Mouse (Mus musculus) intestine, postnatal 0 days (tissue): ENCODE measurements at regions not wholly inside any gene's neighbourhood (a gene's known extent, or its start where the extent isn't known, plus 50 kb on each side); places are given as distances from the start of the nearest gene placed in this dataset.
A peak's percentile ranks its signal among the peaks of the same experiment; 100 is the strongest.

ENCODE experiments used
- ATAC-seq: fragments of 200-750 bp; cut with Nextera tagmentation; 2 replicates; pipeline ENCODE4 v1.8.0; 2017; ENCODE audit warnings: mild to moderate bottlenecking, moderate TSS enrichment, moderate library complexity
- H3K27ac ChIP-seq: fragments of 300-500 bp; sonication (generic); 2 replicates; pipeline ENCODE4 v1.5.1; 2014; ENCODE audit warnings: mild to moderate bottlenecking, low read depth, low read length, moderate library complexity
- H3K27me3 ChIP-seq: fragments of 300-500 bp; sonication (generic); replicated peaks from 2 replicates; pipeline ENCODE4 v1.6.1; 2014; ENCODE audit warnings: low read length, mixed read lengths; ENCODE audit not compliant: control insufficient read depth, insufficient read depth
- H3K36me3 ChIP-seq: fragments of 300-500 bp; sonication (generic); 2 replicates; pipeline ENCODE4 v1.6.1; 2014; ENCODE audit warnings: mild to moderate bottlenecking, moderate library complexity; ENCODE audit not compliant: control insufficient read depth, insufficient read depth
- H3K4me1 ChIP-seq: fragments of 300-500 bp; sonication (generic); replicated peaks from 2 replicates; pipeline ENCODE4 v1.6.1; 2014; ENCODE audit warnings: antibody characterized with exemption, low read length, mixed read lengths; ENCODE audit not compliant: control insufficient read depth, insufficient read depth
- H3K4me2 ChIP-seq: fragments of 300-500 bp; sonication (generic); replicated peaks from 2 replicates; pipeline ENCODE4 v1.6.1; 2014; ENCODE audit warnings: low read depth, mild to moderate bottlenecking, moderate library complexity
- H3K4me3 ChIP-seq: fragments of 300-500 bp; sonication (generic); 2 replicates; pipeline ENCODE4 v1.5.1; 2014; ENCODE audit warnings: low read depth, low read length
- H3K9ac ChIP-seq: fragments of 300-500 bp; sonication (generic); 2 replicates; pipeline ENCODE4 v1.6.1; 2014; ENCODE audit warnings: mild to moderate bottlenecking, low read depth, low read length
- H3K9me3 ChIP-seq: fragments of 300-500 bp; sonication (generic); 2 replicates; pipeline ENCODE4 v1.6.1; 2016; ENCODE audit warnings: mixed run types; ENCODE audit not compliant: control insufficient read depth
- CTCF ChIP-seq: sonication (generic); IDR thresholded peaks from 2 replicates; pipeline ENCODE4 v1.5.1; 2016; ENCODE audit warnings: low read depth, mild to moderate bottlenecking, control low read depth, antibody characterized with exemption, moderate library complexity
- WGBS: fragments of 180-500 bp; shearing (Covaris S2); extraction: QIAGEN DNeasy Blood & Tissue Kit; methylation state at CpG from one replicate; pipeline ENCODE4 v1.1.7; 2014; 5-methylcytosine and 5-hydroxymethylcytosine counted together

GRCm38 (mm10) chr4:9081701-9082562, 843.1 kb upstream of the Car8 start:
- Histone ChIP-seq H3K9me3 (no peaks in the 10 kb centered on the region), H3K9ac (no peak overlapping the region), H3K27me3 (no peaks in the 10 kb centered on the region), H3K27ac (peak overlapping the region; percentile 15; the same call in 1 of the 2 replicates), H3K4me3 (no peak overlapping the region), H3K36me3 (no peaks in the 10 kb centered on the region), H3K4me1 (peaks cover 3% of the 10 kb centered on the region), H3K4me2 (no peak overlapping the region)
- TF ChIP-seq CTCF = no peak
- 34% methylated on average over 14 of the region's 14 CpGs for WGBS
- ATAC-seq = peak; percentile 82

GRCm38 (mm10) chr4:9080821-9081493, 842.1 kb upstream of the Car8 start:
- TF ChIP-seq CTCF = no peak
- Histone ChIP-seq H3K9me3 (no peaks in the 10 kb centered on the region), H3K4me3 (no peak overlapping the region), H3K9ac (no peak overlapping the region), H3K27ac (peak overlapping the region; percentile 35; the same call in 1 of the 2 replicates), H3K4me2 (no peak overlapping the region), H3K27me3 (no peaks in the 10 kb centered on the region), H3K36me3 (no peaks in the 10 kb centered on the region), H3K4me1 (peaks cover 3% of the 10 kb centered on the region)
- peak; percentile 64 for ATAC-seq
- WGBS = 37% methylated on average over 15 of the region's 15 CpGs

- H3K9me3 ChIP-seq = no peaks in the 10 kb centered on the region
- peaks cover 3% of the 10 kb centered on the region for H3K4me1 ChIP-seq
- no peaks in the 10 kb centered on the region for H3K36me3 ChIP-seq
- H3K4me2 ChIP-seq = no peak overlapping the region
- no peak overlapping the region for H3K9ac ChIP-seq
- 57% methylated on average over 4 of the region's 4 CpGs for WGBS
- H3K27ac ChIP-seq = no peak overlapping the region
- no peak overlapping the region for H3K4me3 ChIP-seq
- ATAC-seq = no peak
- no peaks in the 10 kb centered on the region for H3K27me3 ChIP-seq
- no peak for TF ChIP-seq CTCF
Measured at GRCm38 (mm10) chr4:9079828-9080245, 841.0 kb upstream of the Car8 start.

- TF ChIP-seq CTCF = no peak
- H3K4me2 ChIP-seq = no peak overlapping the region
- H3K36me3 ChIP-seq = no peaks in the 10 kb centered on the region
- ATAC-seq = no peak
- H3K9me3 ChIP-seq = no peaks in the 10 kb centered on the region
- H3K9ac ChIP-seq = no peak overlapping the region
- H3K4me3 ChIP-seq = no peak overlapping the region
- no peaks in the 10 kb centered on the region for H3K4me1 ChIP-seq
- WGBS = 54% methylated on average over 2 of the region's 2 CpGs
- H3K27ac ChIP-seq = no peak overlapping the region
- H3K27me3 ChIP-seq = no peaks in the 10 kb centered on the region
Measured at GRCm38 (mm10) chr4:9074447-9074846, 835.6 kb upstream of the Car8 start.

- ATAC-seq = peak; percentile 64
Measured at GRCm38 (mm10) chr4:9073736-9074428, 835.0 kb upstream of the Car8 start.

GRCm38 (mm10) chr4:9072321-9072720, 833.5 kb upstream of the Car8 start:
- H3K36me3 ChIP-seq = no peaks in the 10 kb centered on the region
- H3K9me3 ChIP-seq = no peaks in the 10 kb centered on the region
- H3K4me3 ChIP-seq = no peak overlapping the region
- no peak for ATAC-seq
- H3K27me3 ChIP-seq = no peaks in the 10 kb centered on the region
- H3K4me1 ChIP-seq = no peaks in the 10 kb centered on the region
- no peak overlapping the region for H3K27ac ChIP-seq
- no peak for TF ChIP-seq CTCF
- no peak overlapping the region for H3K9ac ChIP-seq
- WGBS = 54% methylated on average over 5 of the region's 5 CpGs
- H3K4me2 ChIP-seq = no peak overlapping the region

More at GRCm38 (mm10) chr4:9073736-9074428, 835.0 kb upstream of the Car8 start:
- no peak overlapping the region for H3K4me2 ChIP-seq
- no peaks in the 10 kb centered on the region for H3K9me3 ChIP-seq
- H3K36me3 ChIP-seq = no peaks in the 10 kb centered on the region
- no peaks in the 10 kb centered on the region for H3K27me3 ChIP-seq
- no peak overlapping the region for H3K27ac ChIP-seq
- no peak overlapping the region for H3K4me3 ChIP-seq
- no peak for TF ChIP-seq CTCF
- no peaks in the 10 kb centered on the region for H3K4me1 ChIP-seq
- H3K9ac ChIP-seq = no peak overlapping the region
- WGBS = 72% methylated on average over 8 of the region's 8 CpGs
